Comparison of ENCODE assay signal across 31 mouse cellular contexts in the genomic region with DNA sequence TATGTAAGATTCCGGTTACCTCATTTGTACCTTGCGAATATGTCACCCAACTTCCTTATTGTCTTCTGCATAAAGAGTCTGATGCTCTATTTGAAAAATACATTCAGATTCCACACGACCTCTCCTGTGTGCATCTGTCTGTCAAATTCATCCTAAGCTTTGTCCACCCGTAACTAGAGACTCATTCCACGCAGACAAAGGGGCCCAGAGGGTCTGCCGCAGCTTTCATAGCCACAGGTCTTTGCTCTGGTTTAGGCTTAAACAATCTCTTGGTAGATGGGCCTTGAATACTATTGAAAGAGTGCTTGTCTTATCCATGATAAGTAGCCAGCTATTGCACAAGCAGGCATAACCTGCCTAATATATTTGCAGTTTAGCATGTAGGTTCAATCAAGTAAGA. TPM values are rescaled to one million over a fixed set of nuclear protein-coding genes. Genes with fewer than 3 reads are reported as not detected.
"Had no signal": no experiment of that assay in that cellular context is flagged by ENCODE, and none has a peak within 500 bp of the region (broad histone marks: within the 10 kb centered on the region; RNA-seq: fewer than 3 reads in every experiment).

No protein-coding gene starts in this region.

RNA-seq across cellular contexts. Expression of a gene that starts 20.9 kb away (rescaled TPM):
- polyA plus RNA-seq: limb, embryonic 10.5 days; limb, embryonic 11.5 days; limb, embryonic 12.5 days; limb, embryonic 13.5 days; limb, embryonic 14.5 days; limb, embryonic 15.5 days; liver, adult 2 months; liver, embryonic 11.5 days; liver, embryonic 12.5 days; liver, embryonic 13.5 days; liver, embryonic 14.5 days; liver, embryonic 15.5 days; liver, embryonic 16.5 days; liver, postnatal 0 days; lung, adult 2 months; lung, embryonic 14.5 days; lung, embryonic 15.5 days; lung, embryonic 16.5 days; lung, postnatal 0 days; macrophage; midbrain, embryonic 10.5 days; midbrain, embryonic 11.5 days; midbrain, embryonic 12.5 days; midbrain, embryonic 13.5 days; midbrain, embryonic 14.5 days; midbrain, embryonic 15.5 days; midbrain, embryonic 16.5 days; midbrain, postnatal 0 days; myocyte; neural tube, embryonic 11.5 days; neural tube, embryonic 12.5 days had no signal

RNA-seq across cellular contexts. Expression of a gene that starts 40.0 kb away (rescaled TPM):
- polyA plus RNA-seq: limb, embryonic 10.5 days; limb, embryonic 11.5 days; limb, embryonic 12.5 days; liver, adult 2 months; liver, embryonic 11.5 days; liver, embryonic 12.5 days; liver, embryonic 13.5 days; liver, embryonic 14.5 days; liver, embryonic 16.5 days; lung, embryonic 14.5 days; macrophage; midbrain, embryonic 11.5 days; midbrain, embryonic 12.5 days; midbrain, embryonic 13.5 days; myocyte had no signal
